Mouse (Mus musculus): Measurements from ENCODE around the gene Plxnd1. TPM values are rescaled to one million over a fixed set of nuclear protein-coding genes. Genes with fewer than 3 reads are reported as not detected.

Gene Plxnd1
- polyA plus RNA-seq, 2 experiments: 50.4 to 61.9 TPM

GRCm38 (mm10) chr6:115991108-115991880, 3.5 kb downstream of the Plxnd1 start:
- TF ChIP-seq POLR2A (IDR thresholded peaks at IDR 0.05; ENCODE audit: borderline replicate concordance, extremely low read depth, insufficient read depth, insufficient read length): no peak
- no peaks in the 10 kb centered on the region for H3K36me3 ChIP-seq (ENCODE audit: control insufficient read depth, insufficient read depth, low read length)
- H3K4me3 ChIP-seq (replicated peaks; ENCODE audit: low read length): peak overlapping the region; percentile 60
- H3K27me3 ChIP-seq (ENCODE audit: control insufficient read depth, insufficient read depth, low read length): peaks cover 30% of the 10 kb centered on the region
- 37% methylated on average over 11 of the region's 13 CpGs for WGBS
- ATAC-seq (ENCODE audit: low FRiP score, low read depth) (no peak), DNase-seq (ENCODE audit: low spot score) (no peak)
- peaks cover 29% of the 10 kb centered on the region for H3K4me1 ChIP-seq (ENCODE audit: control insufficient read depth, insufficient read depth, low read length)
- no peaks in the 10 kb centered on the region for H3K9me3 ChIP-seq (ENCODE audit: control insufficient read depth, low read length)
- no peak overlapping the region for H3K27ac ChIP-seq (replicated peaks; ENCODE audit: low read depth, low read length)
- H3K4me2 ChIP-seq (replicated peaks; ENCODE audit: low read depth, low read length, severe bottlenecking): peak overlapping the region; percentile 16; the same call in 1 of the 2 replicates
- peak overlapping the region; percentile 8 for H3K9ac ChIP-seq (ENCODE audit: low read depth, low read length, severe bottlenecking)

- WGBS: 80% methylated on average over 9 of the region's 9 CpGs
- H3K4me3 ChIP-seq (replicated peaks; ENCODE audit: low read length): peak overlapping the region; percentile 60
- no peak for DNase-seq (ENCODE audit: low spot score)
- H3K4me2 ChIP-seq (replicated peaks; ENCODE audit: low read depth, low read length, severe bottlenecking): peak overlapping the region; percentile 16; the same call in 1 of the 2 replicates
- ATAC-seq (ENCODE audit: low FRiP score, low read depth): no peak
- no peak overlapping the region for H3K27ac ChIP-seq (replicated peaks; ENCODE audit: low read depth, low read length)
- no peaks in the 10 kb centered on the region for H3K36me3 ChIP-seq (ENCODE audit: control insufficient read depth, insufficient read depth, low read length)
- peaks cover 32% of the 10 kb centered on the region for H3K4me1 ChIP-seq (ENCODE audit: control insufficient read depth, insufficient read depth, low read length)
- TF ChIP-seq POLR2A (IDR thresholded peaks at IDR 0.05; ENCODE audit: borderline replicate concordance, extremely low read depth, insufficient read depth, insufficient read length): no peak
- H3K9me3 ChIP-seq (ENCODE audit: control insufficient read depth, low read length): no peaks in the 10 kb centered on the region
- H3K27me3 ChIP-seq (ENCODE audit: control insufficient read depth, insufficient read depth, low read length): peaks cover 30% of the 10 kb centered on the region
- H3K9ac ChIP-seq (ENCODE audit: low read depth, low read length, severe bottlenecking): no peak overlapping the region
These were observed 4.3 kb downstream of the Plxnd1 start for GRCm38 (mm10) chr6:115990479-115990878.

- H3K9me3 ChIP-seq (ENCODE audit: control insufficient read depth, low read length): no peaks in the 10 kb centered on the region
- H3K36me3 ChIP-seq (ENCODE audit: control insufficient read depth, insufficient read depth, low read length): no peaks in the 10 kb centered on the region
- H3K4me1 ChIP-seq (ENCODE audit: control insufficient read depth, insufficient read depth, low read length): peaks cover 35% of the 10 kb centered on the region
- 0 out of 2 replicates have a peak overlapping the region, but pooled peaks have one; percentile 14 for H3K4me3 ChIP-seq (replicated peaks; ENCODE audit: low read length)
- no peak for DNase-seq (ENCODE audit: low spot score)
- H3K27me3 ChIP-seq (ENCODE audit: control insufficient read depth, insufficient read depth, low read length): peaks cover 30% of the 10 kb centered on the region
- TF ChIP-seq POLR2A (IDR thresholded peaks at IDR 0.05; ENCODE audit: borderline replicate concordance, extremely low read depth, insufficient read depth, insufficient read length): no peak
- H3K27ac ChIP-seq (replicated peaks; ENCODE audit: low read depth, low read length): no peak overlapping the region
- H3K4me2 ChIP-seq (replicated peaks; ENCODE audit: low read depth, low read length, severe bottlenecking): peak overlapping the region; percentile 16
- no peak for ATAC-seq (ENCODE audit: low FRiP score, low read depth)
- 73% methylated on average over 3 of the region's 3 CpGs for WGBS
- no peak overlapping the region for H3K9ac ChIP-seq (ENCODE audit: low read depth, low read length, severe bottlenecking)
These were observed 4.7 kb downstream of the Plxnd1 start for GRCm38 (mm10) chr6:115990056-115990455.

GRCm38 (mm10) chr6:115989607-115990006, 5.2 kb downstream of the Plxnd1 start:
- WGBS: 81% methylated on average over 4 of the region's 4 CpGs
- Histone ChIP-seq H3K36me3 (ENCODE audit: control insufficient read depth, insufficient read depth, low read length) (no peaks in the 10 kb centered on the region), H3K4me1 (ENCODE audit: control insufficient read depth, insufficient read depth, low read length) (peaks cover 38% of the 10 kb centered on the region), H3K9ac (ENCODE audit: low read depth, low read length, severe bottlenecking) (no peak overlapping the region), H3K27me3 (ENCODE audit: control insufficient read depth, insufficient read depth, low read length) (peaks cover 30% of the 10 kb centered on the region), H3K9me3 (ENCODE audit: control insufficient read depth, low read length) (no peaks in the 10 kb centered on the region), H3K4me2 (replicated peaks; ENCODE audit: low read depth, low read length, severe bottlenecking) (peak overlapping the region; percentile 16; the same call in 1 of the 2 replicates), H3K27ac (replicated peaks; ENCODE audit: low read depth, low read length) (no peak overlapping the region), H3K4me3 (replicated peaks; ENCODE audit: low read length) (0 out of 2 replicates have a peak overlapping the region, but pooled peaks have one; percentile 14)
- TF ChIP-seq POLR2A (IDR thresholded peaks at IDR 0.05; ENCODE audit: borderline replicate concordance, extremely low read depth, insufficient read depth, insufficient read length): no peak
- no peak for ATAC-seq (ENCODE audit: low FRiP score, low read depth)
- DNase-seq (ENCODE audit: low spot score): no peak

GRCm38 (mm10) chr6:115989032-115989431, 5.8 kb downstream of the Plxnd1 start:
- Histone ChIP-seq H3K9ac (ENCODE audit: low read depth, low read length, severe bottlenecking) (no peak overlapping the region), H3K4me3 (replicated peaks; ENCODE audit: low read length) (no peak overlapping the region), H3K27ac (replicated peaks; ENCODE audit: low read depth, low read length) (no peak overlapping the region), H3K27me3 (ENCODE audit: control insufficient read depth, insufficient read depth, low read length) (peaks cover 26% of the 10 kb centered on the region), H3K4me1 (ENCODE audit: control insufficient read depth, insufficient read depth, low read length) (peaks cover 34% of the 10 kb centered on the region), H3K4me2 (replicated peaks; ENCODE audit: low read depth, low read length, severe bottlenecking) (no peak overlapping the region; the same call in 1 of the 2 replicates), H3K9me3 (ENCODE audit: control insufficient read depth, low read length) (no peaks in the 10 kb centered on the region), H3K36me3 (ENCODE audit: control insufficient read depth, insufficient read depth, low read length) (no peaks in the 10 kb centered on the region)
- TF ChIP-seq POLR2A (IDR thresholded peaks at IDR 0.05; ENCODE audit: borderline replicate concordance, extremely low read depth, insufficient read depth, insufficient read length): no peak
- ATAC-seq (ENCODE audit: low FRiP score, low read depth): no peak
- 66% methylated on average over 5 of the region's 5 CpGs for WGBS
- DNase-seq (ENCODE audit: low spot score): no peak
